Comparison of ENCODE assay signal across 28 mouse cellular contexts in genomic region chr11:74864421-74864820, GRCm38 (mm10). TPM values are rescaled to one million over a fixed set of nuclear protein-coding genes. Genes with fewer than 3 reads are reported as not detected.
DNase-seq lines count a peak whose midpoint lies in the region; ATAC-seq lines count a peak whose summit lies in the region.
"Had no signal": no experiment of that assay in that cellular context is flagged by ENCODE, and none has a peak within 500 bp of the region (broad histone marks: within the 10 kb centered on the region; RNA-seq: fewer than 3 reads in every experiment).

No protein-coding gene starts in this region.

- H3K4me2 ChIP-seq in heart, embryonic 15.5 days: no peak overlapping the region
- no peak overlapping the region for H3K4me2 ChIP-seq in heart, embryonic 11.5 days
- H3K4me2 ChIP-seq: embryonic facial prominence, embryonic 13.5 days; forebrain, embryonic 12.5 days; forebrain, embryonic 15.5 days; hindbrain, embryonic 14.5 days had no signal

- no peaks in the 10 kb centered on the region for H3K27me3 ChIP-seq in heart, embryonic 15.5 days
- H3K27me3 ChIP-seq in heart, embryonic 11.5 days (ENCODE audit: control insufficient read depth, insufficient read depth, low read length): no peaks in the 10 kb centered on the region
- H3K27me3 ChIP-seq: embryonic facial prominence, embryonic 13.5 days; forebrain, embryonic 12.5 days; forebrain, embryonic 15.5 days had no signal

- ATAC-seq in heart, embryonic 15.5 days (replicated peaks; ENCODE audit: insufficient number of reproducible peaks, insufficient read depth, low FRiP score, low read depth): no peak
- no peak for ATAC-seq in heart, embryonic 11.5 days (replicated peaks; ENCODE audit: insufficient number of reproducible peaks, low FRiP score, low TSS enrichment)
- ATAC-seq: activated CD4-positive, CD25-positive, alpha-beta regulatory T cell, adult 4 months; CD4-positive, CD25-positive, alpha-beta regulatory T cell, adult 4 months; forebrain, embryonic 15.5 days; hindbrain, postnatal 0 days; inflammation-experienced regulatory T-cells, adult 6 months; intestine, embryonic 16.5 days had no signal

- H3K4me1 ChIP-seq in heart, embryonic 15.5 days (replicated peaks): peaks cover 25% of the 10 kb centered on the region
- peaks cover 9% of the 10 kb centered on the region; the same call in 1 of the 2 replicates for H3K4me1 ChIP-seq in heart, embryonic 11.5 days (ENCODE audit: control insufficient read depth, insufficient read depth, low read length)
- H3K4me1 ChIP-seq: embryonic facial prominence, embryonic 13.5 days; forebrain, embryonic 12.5 days had no signal

- H3K9me3 ChIP-seq in heart, embryonic 15.5 days (replicated peaks): no peaks in the 10 kb centered on the region
- H3K9me3 ChIP-seq in heart, embryonic 11.5 days (replicated peaks; ENCODE audit: control insufficient read depth, low read length): no peaks in the 10 kb centered on the region
- H3K9me3 ChIP-seq: embryonic facial prominence, embryonic 10.5 days; embryonic facial prominence, embryonic 13.5 days; forebrain, embryonic 12.5 days; forebrain, embryonic 15.5 days had no signal

- H3K9ac ChIP-seq in heart, embryonic 15.5 days: no peak overlapping the region
- H3K9ac ChIP-seq in heart, embryonic 11.5 days (ENCODE audit: low read depth, low read length): no peak overlapping the region
- H3K9ac ChIP-seq: embryonic facial prominence, embryonic 13.5 days; forebrain, embryonic 12.5 days; forebrain, embryonic 15.5 days; hindbrain, embryonic 14.5 days had no signal

- WGBS in heart, embryonic 15.5 days: 75% methylated on average over 9 of the region's 9 CpGs
- 71% methylated on average over 9 of the region's 9 CpGs for WGBS in heart, embryonic 11.5 days (ENCODE audit: insufficient replicate concordance)

- H3K4me3 ChIP-seq in heart, embryonic 15.5 days: no peak overlapping the region
- no peak overlapping the region for H3K4me3 ChIP-seq in heart, embryonic 11.5 days (ENCODE audit: low read depth, low read length)
- H3K4me3 ChIP-seq: embryonic facial prominence, embryonic 10.5 days; embryonic facial prominence, embryonic 13.5 days; erythroblast, embryonic 14.5 days; forebrain, embryonic 12.5 days; forebrain, embryonic 15.5 days; heart, adult 2 months had no signal

- H3K36me3 ChIP-seq in heart, embryonic 15.5 days: no peaks in the 10 kb centered on the region
- H3K36me3 ChIP-seq in heart, embryonic 11.5 days (ENCODE audit: control insufficient read depth, insufficient read depth, low read length): peaks cover 2% of the 10 kb centered on the region; the same call in 1 of the 2 replicates

- H3K27ac ChIP-seq in heart, embryonic 15.5 days: 0 out of 2 replicates have a peak overlapping the region, but pooled peaks have one; percentile 11
- H3K27ac ChIP-seq in heart, embryonic 11.5 days (ENCODE audit: low read depth, low read length): no peak overlapping the region
- H3K27ac ChIP-seq: embryonic facial prominence, embryonic 10.5 days; embryonic facial prominence, embryonic 13.5 days; forebrain, embryonic 12.5 days; forebrain, embryonic 15.5 days; heart, adult 2 months; hindbrain, embryonic 14.5 days; hindbrain, postnatal 0 days had no signal

- DNase-seq in gastrocnemius, adult 18-20 months (ENCODE audit: low spot score): peak; percentile 45
- no peak for DNase-seq in gastrocnemius, adult 8-10 months (ENCODE audit: low spot score in 2 of 2)
- peak; percentile 87 for DNase-seq in heart, adult 11 months
- DNase-seq in heart, adult 9 months (ENCODE audit: low spot score in 2 of 2): no peak
- peak; percentile 71 for DNase-seq in skeletal muscle tissue, adult 2 months (ENCODE audit: low read depth, low spot score)
- DNase-seq: adrenal gland, adult 8-10 months; adrenal gland, postnatal 25 days; cerebellum, adult 18-20 months; cerebellum, adult 9-10 months; cerebellum, postnatal 14 days; embryo, embryonic 11 days; heart, adult 2 months; heart, postnatal 4 days; kidney, adult 18-20 months; kidney, adult 9 months had no signal

RNA-seq across cellular contexts. Expression of gene Sgsm2, which starts 32.4 kb away (rescaled TPM):
- 1 to 10 TPM; 1.6 to 2.4 TPM for total RNA-seq in gastrocnemius, adult 18-20 months (2021)
- 1 to 10 TPM; 1.3 to 2.0 (median 1.7) TPM for total RNA-seq in gastrocnemius, adult 8-10 months (2022)
- polyA plus RNA-seq in heart, embryonic 15.5 days (2015; fragmentation: Nextera tagmentation; extraction: Ambion mirVana): 3.5 and 5.5 TPM in 2 replicates
- polyA plus RNA-seq in heart, embryonic 11.5 days (2014; fragmentation: Nextera tagmentation; extraction: Ambion mirVana): 3.9 and 5.5 TPM in 2 replicates

RNA-seq across cellular contexts. Expression of gene Tsr1, which starts 33.5 kb away (rescaled TPM):
- total RNA-seq in gastrocnemius, adult 18-20 months (2021): 10 to 100 TPM; 22.8 to 26.7 TPM
- 10 to 100 TPM; 26.3 to 39.2 (median 28.2) TPM for total RNA-seq in gastrocnemius, adult 8-10 months (2022)
- 19.2 and 25.9 TPM in 2 replicates for polyA plus RNA-seq in heart, embryonic 15.5 days (2015; fragmentation: Nextera tagmentation; extraction: Ambion mirVana)
- polyA plus RNA-seq in heart, embryonic 11.5 days (2014; fragmentation: Nextera tagmentation; extraction: Ambion mirVana): 34.0 and 40.6 TPM in 2 replicates

RNA-seq across cellular contexts. Expression of gene Mnt, which starts 33.7 kb away (rescaled TPM):
- 1 to 10 TPM; 4.8 to 7.0 TPM for total RNA-seq in gastrocnemius, adult 18-20 months (2021)
- total RNA-seq in gastrocnemius, adult 8-10 months (2022): 10 to 100 TPM in 1 of 4 experiments, 1 to 10 TPM in 3; 5.8 to 11.7 (median 7.8) TPM
- polyA plus RNA-seq in heart, embryonic 15.5 days (2015; fragmentation: Nextera tagmentation; extraction: Ambion mirVana): 3.0 and 3.7 TPM in 2 replicates
- 2.7 and 3.5 TPM in 2 replicates for polyA plus RNA-seq in heart, embryonic 11.5 days (2014; fragmentation: Nextera tagmentation; extraction: Ambion mirVana)

Comparison
In these comparisons a context has a peak if more than half of its experiments do, and no peak if none do; other contexts are left out.
1. DNase-seq: peak in gastrocnemius, adult 18-20 months (single experiment), heart, adult 11 months (single experiment) and skeletal muscle tissue, adult 2 months (single experiment); none in gastrocnemius, adult 8-10 months (0 of 2) and heart, adult 9 months (0 of 2).